Mouse (Mus musculus) gastrocnemius, postnatal 4 days (tissue): Measurements from ENCODE around the gene Nrxn3. TPM values are rescaled to one million over a fixed set of nuclear protein-coding genes. Genes with fewer than 3 reads are reported as not detected.

Experiments
- DNase-seq, 2 experiments: peaks; one replicate each; pipeline ENCODE4 v3.0.0; 2021 to 2022; ENCODE audit warnings: low spot score in 2 of 2, mixed read lengths in 2 of 2
- long read RNA-seq, 2 experiments: library from polyadenylated mRNA; stranded (forward); transcript quantifications; one replicate each; pipeline ENCODE4 v2.0.0; 2021
- total RNA-seq, 2 experiments: library from RNA; stranded (reverse); gene quantifications; 2 replicates each; pipeline ENCODE4 v1.2.3; 2021

The Nrxn3 gene
- total RNA-seq = 1 to 10 TPM; 2.5 to 3.1 TPM
- long read RNA-seq, experiment 1 = 0 reads
- long read RNA-seq, experiment 2 = 0 reads

DNA sequence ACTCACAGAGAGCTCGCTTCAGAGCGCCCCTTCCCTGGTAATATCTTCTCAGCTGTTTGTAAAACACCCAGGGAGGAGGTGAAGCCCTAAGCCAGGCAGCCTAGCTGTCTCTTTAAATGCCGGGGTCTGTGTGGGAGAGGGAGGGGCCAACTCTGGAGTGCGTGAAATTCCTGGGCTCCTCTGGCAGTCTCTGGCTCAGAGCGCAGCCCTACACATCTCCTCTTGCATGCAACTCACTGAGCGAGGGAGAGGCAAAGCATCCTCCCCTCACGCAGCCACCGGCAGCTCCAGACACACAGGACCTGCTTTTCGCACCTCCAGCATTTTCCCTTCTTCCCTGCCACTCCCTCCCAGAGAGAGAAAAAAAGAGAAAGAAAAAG is at the start of gene Nrxn3:
Nrxn3 (plus strand) TSS at position 186 of the 380 bp plus-strand sequence.
- peak in 1 of 2 experiments; percentile 12 for DNase-seq

DNA sequence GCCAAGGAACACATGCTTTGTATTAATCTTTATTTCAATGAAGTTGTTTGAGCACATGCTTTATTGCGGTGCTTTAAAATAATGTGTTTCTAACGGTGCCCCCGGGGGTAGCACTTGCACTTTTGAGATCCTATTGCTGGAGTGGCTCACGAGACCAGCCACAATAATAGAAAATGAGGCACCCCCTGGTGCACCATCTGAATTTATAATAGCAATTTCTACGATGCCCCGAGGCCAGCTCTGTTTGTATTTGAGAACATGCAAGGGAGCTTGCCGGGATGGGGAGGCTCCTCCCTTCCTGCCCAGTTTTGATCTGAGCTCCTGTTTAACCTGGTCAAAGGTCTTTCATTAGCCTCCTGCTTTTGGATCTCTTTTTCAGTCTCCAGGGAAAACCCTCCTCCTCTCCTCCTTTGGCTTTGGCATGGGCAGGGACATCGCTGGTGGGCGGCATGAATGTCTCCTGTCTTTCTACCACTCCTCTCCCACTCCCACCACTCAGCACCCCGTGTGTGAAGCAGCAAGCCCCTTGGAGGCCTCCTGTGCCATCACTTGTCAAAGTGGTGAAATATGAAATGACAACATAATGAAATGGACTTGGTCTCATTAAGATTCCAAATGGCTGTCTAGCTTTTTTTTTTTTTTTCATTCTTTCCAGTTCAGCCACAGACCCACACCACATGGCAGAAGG is 18.4 kb upstream of the Nrxn3 start:
- no peak for DNase-seq

DNA sequence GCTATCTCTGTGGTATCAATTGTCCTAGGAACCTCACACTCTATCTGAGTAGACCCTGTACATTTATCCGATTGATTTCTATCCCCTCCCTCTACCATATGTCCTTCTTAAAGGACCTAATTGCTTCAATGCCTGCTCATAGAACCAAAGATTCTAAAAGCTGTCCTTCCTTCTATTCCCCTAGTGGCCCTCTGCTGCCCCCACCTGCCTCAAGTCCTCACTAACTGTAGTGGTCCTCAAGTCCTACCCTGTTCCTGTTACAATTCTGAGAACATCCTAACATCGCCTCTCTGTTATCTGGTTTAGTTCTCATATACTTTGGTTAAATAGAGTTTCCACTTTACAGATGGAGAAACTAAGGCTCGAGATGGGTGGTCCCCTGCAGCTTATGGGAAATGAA is 16.7 kb upstream of the Nrxn3 start:
- no peak for DNase-seq

GRCm38 (mm10) chr12:88707786-88708185 is 14.9 kb upstream of the Nrxn3 start:
- no peak for DNase-seq

GRCm38 (mm10) chr12:88709223-88709622 is 13.5 kb upstream of the Nrxn3 start:
- peak; percentile 31 to 63 for DNase-seq

GRCm38 (mm10) chr12:88713456-88713855 is 9.2 kb upstream of the Nrxn3 start:
- no peak for DNase-seq

DNA sequence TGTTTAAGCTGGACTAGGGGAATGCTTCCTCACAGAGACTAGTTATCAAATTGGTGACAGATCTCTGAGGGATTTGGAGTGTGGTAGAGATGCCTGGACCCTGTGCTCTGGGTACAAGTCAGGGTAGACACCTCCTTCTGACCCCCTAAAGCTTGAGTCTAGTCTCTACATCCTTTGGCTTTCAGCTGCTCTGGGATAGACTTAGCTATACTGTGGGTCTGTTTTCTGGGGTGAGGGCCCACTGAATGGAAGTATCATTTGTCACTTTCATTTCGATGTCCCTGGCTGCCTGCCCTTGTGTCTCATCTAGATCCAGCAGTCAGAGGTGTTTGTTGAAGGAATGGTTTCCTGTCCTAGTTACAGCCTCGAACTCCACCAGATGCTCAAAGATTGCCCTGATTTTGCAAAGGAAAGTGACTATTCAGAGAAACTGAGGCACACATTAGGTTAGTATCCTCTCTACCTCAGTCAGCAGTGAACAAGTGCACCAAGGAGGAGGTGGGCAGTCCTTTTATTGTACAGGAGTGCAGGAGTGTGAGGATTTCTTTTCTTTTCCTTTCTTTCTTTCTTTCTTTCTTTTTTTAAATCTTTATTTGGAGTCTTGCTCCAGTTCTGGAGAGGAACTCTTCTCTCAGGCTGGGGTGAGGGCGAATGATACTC is 515 bp upstream of the Nrxn3 start:
- DNase-seq = no peak

DNA sequence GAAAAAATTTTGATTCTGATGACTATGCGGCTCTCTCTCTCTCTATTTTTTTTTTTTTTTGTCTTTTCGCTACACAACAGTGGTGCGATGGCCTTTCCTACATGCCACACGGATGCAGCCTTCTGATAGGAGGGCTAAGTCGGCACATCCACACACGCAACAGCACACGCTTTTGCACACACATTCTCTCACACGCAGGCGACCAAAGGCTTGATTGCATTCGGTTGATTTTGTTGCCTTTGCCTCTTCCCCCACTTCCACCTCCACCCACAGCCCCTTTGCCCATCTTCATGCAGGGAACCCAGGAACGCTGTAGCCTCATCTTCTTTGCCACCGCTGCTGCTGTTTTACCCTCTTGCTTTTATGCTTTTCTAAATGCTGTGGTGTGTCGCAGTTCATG is 3.6 kb downstream of the Nrxn3 start:
- DNase-seq = no peak

DNA sequence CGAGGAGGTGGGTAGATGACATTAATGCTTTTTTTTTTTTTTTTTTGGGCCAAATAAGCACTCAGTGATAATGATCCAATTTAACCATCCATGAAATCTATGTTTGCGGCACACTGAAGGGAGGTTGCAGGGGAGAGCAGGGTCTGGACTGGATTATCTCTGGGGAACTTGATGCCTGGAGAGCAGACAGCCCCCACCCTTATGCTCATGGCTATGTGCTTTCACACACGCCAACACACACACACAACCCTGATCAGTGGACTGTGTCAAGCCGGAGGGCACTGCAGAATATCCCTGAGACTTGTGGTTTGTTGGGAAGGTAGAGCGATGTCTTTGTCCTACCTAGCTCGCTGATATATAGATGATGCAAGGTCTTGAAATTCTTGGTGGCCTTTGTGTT is 4.1 kb downstream of the Nrxn3 start:
- no peak for DNase-seq

DNA sequence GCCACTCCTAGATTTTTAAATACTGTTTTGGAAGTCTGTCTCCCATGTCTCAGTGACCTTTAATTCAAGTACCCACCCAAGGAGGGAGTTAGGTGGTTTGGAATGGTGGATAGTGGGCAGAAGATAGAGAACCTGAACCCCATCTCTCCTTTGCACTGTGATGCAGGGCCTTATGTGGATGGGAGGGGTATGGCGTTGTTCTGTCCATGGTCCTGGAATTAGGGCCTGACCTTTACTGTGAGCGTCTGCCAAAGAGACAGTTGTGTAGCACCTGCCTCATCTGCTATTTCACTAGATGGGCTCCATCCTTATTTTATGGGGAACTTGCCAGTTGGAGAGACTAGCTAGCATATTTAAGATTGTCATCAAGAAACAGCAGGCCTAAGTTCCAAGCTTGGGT is 8.0 kb downstream of the Nrxn3 start:
- DNase-seq = no peak

GRCm38 (mm10) chr12:88735045-88735444 is 12.4 kb downstream of the Nrxn3 start:
- no peak for DNase-seq

DNA sequence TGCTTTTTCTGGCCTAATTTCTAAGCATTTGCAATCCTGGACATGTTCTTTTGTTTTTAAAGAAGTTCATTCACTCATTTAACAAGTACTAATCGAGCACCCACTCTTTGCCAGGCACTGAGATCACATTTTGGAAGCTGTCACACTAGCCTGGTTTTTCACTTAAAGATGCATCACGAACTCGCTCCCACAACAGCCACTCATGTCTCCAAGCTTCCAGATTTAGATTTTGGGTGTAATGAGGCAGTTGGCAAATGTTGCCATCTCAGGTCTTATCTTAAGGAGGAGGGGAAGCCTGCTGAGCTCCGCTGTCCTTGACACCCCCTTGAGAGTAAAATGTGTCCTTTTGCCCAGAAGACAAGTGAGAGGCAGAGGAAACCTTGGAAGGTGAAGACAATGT is 14.4 kb downstream of the Nrxn3 start:
- DNase-seq = no peak

- DNase-seq = no peak
Observed at GRCm38 (mm10) chr12:88738616-88739015, 15.9 kb downstream of the Nrxn3 start.

DNA sequence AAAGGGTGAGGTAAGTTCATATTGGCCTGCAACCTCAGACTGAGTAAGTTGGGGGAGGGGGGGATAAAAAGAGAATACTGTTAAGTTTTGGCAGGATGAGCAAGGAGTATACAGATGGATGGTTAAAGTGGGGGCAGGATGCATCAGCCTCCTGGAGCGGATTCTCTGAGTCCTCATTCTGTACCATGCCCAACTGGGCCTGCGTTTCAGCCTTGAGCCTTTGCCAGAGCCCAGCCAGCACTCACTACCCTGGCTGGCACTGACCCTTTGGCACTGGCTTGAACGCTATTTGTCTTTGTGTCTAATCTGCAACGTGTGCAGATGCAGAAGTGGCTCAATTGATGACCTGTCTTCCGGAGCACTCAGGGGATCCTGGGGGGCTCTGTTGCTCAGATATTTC is 24.1 kb downstream of the Nrxn3 start:
- DNase-seq = no peak

DNA sequence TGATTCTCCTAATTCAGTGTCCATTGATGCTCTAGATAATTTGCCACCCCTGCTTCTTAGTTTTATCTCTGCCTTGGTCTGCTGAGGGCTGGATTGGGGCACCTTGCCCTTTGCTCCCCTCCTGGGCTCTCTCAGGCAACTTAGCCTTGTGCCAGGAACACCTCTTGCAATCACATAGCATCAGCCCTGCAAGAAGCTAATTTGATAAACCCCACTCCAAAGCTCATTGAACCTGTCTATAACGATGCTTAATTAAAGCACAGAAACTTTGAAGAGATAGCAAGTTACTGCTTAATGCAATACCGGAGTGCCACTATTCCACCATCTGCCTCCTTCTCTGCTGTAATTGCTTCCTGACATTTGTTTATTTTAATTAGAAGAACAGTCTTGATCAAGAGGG is 42.1 kb downstream of the Nrxn3 start:
- DNase-seq = no peak

GRCm38 (mm10) chr12:88774666-88775065 is 52.0 kb downstream of the Nrxn3 start:
- DNase-seq = no peak

GRCm38 (mm10) chr12:88778036-88778435 is 55.4 kb downstream of the Nrxn3 start:
- DNase-seq = no peak

- DNase-seq = no peak
Observed at GRCm38 (mm10) chr12:88784199-88785147, 61.8 kb downstream of the Nrxn3 start.

GRCm38 (mm10) chr12:88793314-88793713 is 70.6 kb downstream of the Nrxn3 start:
- DNase-seq = no peak

DNA sequence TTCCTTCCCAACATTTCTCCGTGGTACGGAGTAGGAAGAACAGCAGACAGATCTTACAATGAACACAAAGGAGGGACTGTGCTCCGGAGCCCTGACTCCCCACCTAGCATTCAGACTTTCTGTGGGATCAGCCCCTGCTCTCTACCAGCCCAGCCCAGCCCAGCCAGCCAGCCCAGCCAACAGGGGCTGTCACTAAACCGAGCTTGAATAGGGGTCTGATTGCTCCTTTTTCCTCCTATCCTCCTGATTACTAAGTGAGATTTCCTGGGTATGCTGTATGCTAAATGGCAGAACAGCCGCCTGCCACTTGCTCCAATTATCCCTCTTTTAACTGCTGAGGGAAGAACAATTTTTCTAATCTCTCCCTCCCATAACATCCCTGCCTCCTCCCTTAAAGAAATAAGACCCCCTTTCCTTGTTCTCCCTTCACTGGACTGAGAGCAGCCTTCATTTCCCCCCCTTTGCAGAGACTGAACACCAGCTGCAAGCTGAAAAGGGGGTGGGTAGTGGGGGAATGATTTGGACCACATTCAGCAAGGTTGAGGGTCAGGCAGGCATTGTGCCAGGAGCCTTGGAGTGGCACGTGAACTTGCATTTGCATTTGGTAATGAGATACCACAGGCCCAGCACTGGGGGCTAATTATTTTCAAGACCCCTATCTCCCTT is 78.4 kb downstream of the Nrxn3 start:
- DNase-seq = no peak

- no peak for DNase-seq
Observed at GRCm38 (mm10) chr12:88801656-88802007, 79.0 kb downstream of the Nrxn3 start.
